Mouse (Mus musculus): ENCODE measurements around the gene Plin5. TPM values are rescaled to one million over a fixed set of nuclear protein-coding genes. Genes with fewer than 3 reads are reported as not detected.
A peak's percentile ranks its signal among the peaks of the same experiment; 100 is the strongest.
"Not testable (repeated sequence)": the region's sequence is repeated elsewhere in the genome, so short reads cannot be mapped to it uniquely, and the experiment has no call there.

The Plin5 gene
- total and polyA plus RNA-seq, 3 experiments: 112 to 160 (median 159) TPM

GRCm38 (mm10) chr17:56092794-56093193, 24.6 kb downstream of the Plin5 start:
- Histone ChIP-seq H3K4me1 (ENCODE audit: control insufficient read depth, insufficient read depth, low read length) (no peaks in the 10 kb centered on the region), H3K27me3 (ENCODE audit: control insufficient read depth, insufficient read depth, low read length) (no peaks in the 10 kb centered on the region), H3K79me2 (replicated peaks; ENCODE audit: control insufficient read depth, insufficient read depth, low read length) (no peaks in the 10 kb centered on the region), H3K36me3 (ENCODE audit: control insufficient read depth, insufficient read depth, low read length) (no peaks in the 10 kb centered on the region), H3K9ac (ENCODE audit: low read depth, low read length) (no peak overlapping the region), H3K27ac (no peak overlapping the region), H3K4me3 (no peak overlapping the region)
- 97% methylated on average over 1 of the region's 1 CpGs for WGBS
- TF ChIP-seq POLR2A (IDR thresholded peaks at IDR 0.05; ENCODE audit: insufficient read depth, low read depth, low read length): no peak
- no peak for TF ChIP-seq CTCF (IDR thresholded peaks at IDR 0.05)
- TF ChIP-seq EP300 (IDR thresholded peaks at IDR 0.05; ENCODE audit: insufficient read depth, low read depth, low read length): no peak
- DNase-seq: no peak
- intact Hi-C loops (cut with DNase I): no loop called here

- Histone ChIP-seq H3K4me1 (ENCODE audit: control insufficient read depth, insufficient read depth, low read length) (no peaks in the 10 kb centered on the region), H3K27me3 (ENCODE audit: control insufficient read depth, insufficient read depth, low read length) (no peaks in the 10 kb centered on the region), H3K9ac (ENCODE audit: low read depth, low read length) (no peak overlapping the region), H3K36me3 (ENCODE audit: control insufficient read depth, insufficient read depth, low read length) (no peaks in the 10 kb centered on the region), H3K27ac (no peak overlapping the region), H3K79me2 (replicated peaks; ENCODE audit: control insufficient read depth, insufficient read depth, low read length) (no peaks in the 10 kb centered on the region), H3K4me3 (no peak overlapping the region)
- no peak for DNase-seq
- TF ChIP-seq EP300 (IDR thresholded peaks at IDR 0.05; ENCODE audit: insufficient read depth, low read depth, low read length) (no peak), CTCF (IDR thresholded peaks at IDR 0.05) (no peak), POLR2A (IDR thresholded peaks at IDR 0.05; ENCODE audit: insufficient read depth, low read depth, low read length) (no peak)
- intact Hi-C loops (cut with DNase I): no loop called here
- 77% methylated on average over 1 of the region's 1 CpGs for WGBS
These were observed 25.1 kb downstream of the Plin5 start for GRCm38 (mm10) chr17:56092312-56092711.

- no peaks in the 10 kb centered on the region for H3K36me3 ChIP-seq (ENCODE audit: control insufficient read depth, insufficient read depth, low read length)
- 17% methylated on average over 8 of the region's 8 CpGs for WGBS
- H3K4me1 ChIP-seq (ENCODE audit: control insufficient read depth, insufficient read depth, low read length): peaks cover 11% of the 10 kb centered on the region
- H3K4me3 ChIP-seq: peak overlapping the region; percentile 71; the same call in 1 of the 2 replicates
- H3K27ac ChIP-seq: no peak overlapping the region
- intact Hi-C loops (cut with DNase I): no loop called here
- no peak for DNase-seq
- 0 out of 2 replicates have a peak, but pooled peaks cover 3% of the 10 kb centered on the region for H3K79me2 ChIP-seq (replicated peaks; ENCODE audit: control insufficient read depth, insufficient read depth, low read length)
- 0 out of 2 replicates have a peak overlapping the region, but pooled peaks have one; percentile 16 for H3K9ac ChIP-seq (ENCODE audit: low read depth, low read length)
- TF ChIP-seq EP300 (IDR thresholded peaks at IDR 0.05; ENCODE audit: insufficient read depth, low read depth, low read length) (no peak), CTCF (IDR thresholded peaks at IDR 0.05) (no peak), POLR2A (IDR thresholded peaks at IDR 0.05; ENCODE audit: insufficient read depth, low read depth, low read length) (no peak)
- no peaks in the 10 kb centered on the region for H3K27me3 ChIP-seq (ENCODE audit: control insufficient read depth, insufficient read depth, low read length)
These were observed 36.4 kb downstream of the Plin5 start for GRCm38 (mm10) chr17:56080781-56081585.

GRCm38 (mm10) chr17:56079921-56080320, 37.5 kb downstream of the Plin5 start:
- peak overlapping the region; percentile 83 for H3K27ac ChIP-seq
- H3K79me2 ChIP-seq (replicated peaks; ENCODE audit: control insufficient read depth, insufficient read depth, low read length): 0 out of 2 replicates have a peak, but pooled peaks cover 3% of the 10 kb centered on the region
- no peak for TF ChIP-seq CTCF (IDR thresholded peaks at IDR 0.05)
- TF ChIP-seq EP300 (IDR thresholded peaks at IDR 0.05; ENCODE audit: insufficient read depth, low read depth, low read length): no peak
- no peak for TF ChIP-seq POLR2A (IDR thresholded peaks at IDR 0.05; ENCODE audit: insufficient read depth, low read depth, low read length)
- no peaks in the 10 kb centered on the region for H3K36me3 ChIP-seq (ENCODE audit: control insufficient read depth, insufficient read depth, low read length)
- peak overlapping the region; percentile 93 for H3K9ac ChIP-seq (ENCODE audit: low read depth, low read length)
- intact Hi-C loops (cut with DNase I): loop anchor here (2.0 kb wide), 1 partner anchor 53 kb away; no protein-coding TSS in a partner anchor
- WGBS: 2% methylated on average over 11 of the region's 11 CpGs
- no peak for DNase-seq
- peak overlapping the region; percentile 71 for H3K4me3 ChIP-seq
- H3K27me3 ChIP-seq (ENCODE audit: control insufficient read depth, insufficient read depth, low read length): no peaks in the 10 kb centered on the region
- peaks cover 13% of the 10 kb centered on the region for H3K4me1 ChIP-seq (ENCODE audit: control insufficient read depth, insufficient read depth, low read length)

- no peaks in the 10 kb centered on the region for H3K36me3 ChIP-seq (ENCODE audit: control insufficient read depth, insufficient read depth, low read length)
- H3K27me3 ChIP-seq (ENCODE audit: control insufficient read depth, insufficient read depth, low read length): no peaks in the 10 kb centered on the region
- peak within 1 kb of the TSS; percentile 71 for H3K4me3 ChIP-seq
- peak within 1 kb of the TSS; percentile 84 for H3K27ac ChIP-seq
- intact Hi-C loops (cut with DNase I): loop anchor here (2.0 kb wide), 1 partner anchor 54 kb away; no protein-coding TSS in a partner anchor
- peak; percentile 91 for TF ChIP-seq POLR2A (IDR thresholded peaks at IDR 0.05; ENCODE audit: insufficient read depth, low read depth, low read length)
- TF ChIP-seq CTCF (IDR thresholded peaks at IDR 0.05): 0 out of 2 replicates have a peak, but pooled peaks have one; percentile 9
- no peak; the same call in none of the 2 replicates for TF ChIP-seq EP300 (IDR thresholded peaks at IDR 0.05; ENCODE audit: insufficient read depth, low read depth, low read length)
- 0 out of 2 replicates have a peak, but pooled peaks cover 3% of the 10 kb centered on the region for H3K79me2 ChIP-seq (replicated peaks; ENCODE audit: control insufficient read depth, insufficient read depth, low read length)
- peaks cover 13% of the 10 kb centered on the region for H3K4me1 ChIP-seq (ENCODE audit: control insufficient read depth, insufficient read depth, low read length)
- H3K9ac ChIP-seq (ENCODE audit: low read depth, low read length): peak within 1 kb of the TSS; percentile 93
- DNase-seq: peak; percentile 99 to 100
- under 1% methylated on average over 61 of the region's 61 CpGs for WGBS
These were observed 38.3 kb downstream of the Plin5 start, which contains the start of gene Hdgfl2 for GRCm38 (mm10) chr17:56078880-56079795. Hdgfl2 (plus strand) TSS chr17:56079634.

GRCm38 (mm10) chr17:56078361-56078760, 39.0 kb downstream of the Plin5 start:
- H3K27ac ChIP-seq: peak overlapping the region; percentile 84
- H3K9ac ChIP-seq (ENCODE audit: low read depth, low read length); H3K36me3 ChIP-seq (ENCODE audit: control insufficient read depth, insufficient read depth, low read length); H3K79me2 ChIP-seq (replicated peaks; ENCODE audit: control insufficient read depth, insufficient read depth, low read length); H3K27me3 ChIP-seq (ENCODE audit: control insufficient read depth, insufficient read depth, low read length): not testable (repeated sequence)
- H3K4me3 ChIP-seq: peak overlapping the region; percentile 48
- peaks cover 13% of the 10 kb centered on the region for H3K4me1 ChIP-seq (ENCODE audit: control insufficient read depth, insufficient read depth, low read length)
- intact Hi-C loops (cut with DNase I): loop anchor here (2.0 kb wide), 1 partner anchor 54 kb away; no protein-coding TSS in a partner anchor
- WGBS: 59% methylated on average over 9 of the region's 9 CpGs
- peak; percentile 22 to 38 for DNase-seq

All from heart, adult 2 months (tissue).